26 mouse cellular contexts compared by ENCODE assay signal in the genomic region with DNA sequence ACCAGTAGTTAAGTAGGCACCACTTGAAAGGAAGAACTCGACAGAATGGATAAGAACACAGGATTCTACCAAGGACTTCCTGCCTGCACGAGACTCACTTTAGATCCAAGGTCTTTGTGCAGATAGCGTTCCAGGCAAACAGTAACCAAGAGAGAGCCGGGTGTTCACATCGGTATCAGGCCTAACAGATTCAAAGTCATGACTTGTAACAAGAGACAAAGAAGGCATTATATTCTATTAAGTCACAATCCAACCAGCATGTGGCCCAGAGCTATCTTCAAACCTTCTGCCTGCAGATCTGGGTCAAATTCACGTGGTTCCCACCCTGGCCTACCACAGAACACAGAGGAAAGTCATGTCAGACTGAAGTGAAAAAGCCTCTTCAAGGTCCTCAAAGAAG. TPM values are rescaled to one million over a fixed set of nuclear protein-coding genes. Genes with fewer than 3 reads are reported as not detected.
DNase-seq lines count a peak whose midpoint lies in the region; ATAC-seq and TF ChIP-seq lines count a peak whose summit lies in the region.
"Had no signal": no experiment of that assay in that cellular context is flagged by ENCODE, and none has a peak within 500 bp of the region (broad histone marks: within the 10 kb centered on the region; RNA-seq: fewer than 3 reads in every experiment).

No protein-coding gene starts in this region.

- H3K9me3 ChIP-seq in forebrain, embryonic 10.5 days: no peaks in the 10 kb centered on the region
- no peaks in the 10 kb centered on the region for H3K9me3 ChIP-seq in forebrain, embryonic 16.5 days (ENCODE audit: control insufficient read depth, low read length)
- H3K9me3 ChIP-seq in intestine, embryonic 15.5 days: no peaks in the 10 kb centered on the region
- no peaks in the 10 kb centered on the region for H3K9me3 ChIP-seq in intestine, postnatal 0 days (ENCODE audit: control insufficient read depth)
- H3K9me3 ChIP-seq in hindbrain, postnatal 0 days (ENCODE audit: low read length): no peaks in the 10 kb centered on the region
- H3K9me3 ChIP-seq: embryonic facial prominence, embryonic 13.5 days; embryonic facial prominence, embryonic 15.5 days; forebrain, embryonic 13.5 days; forebrain, embryonic 15.5 days; G1E had no signal

- H3K4me3 ChIP-seq in forebrain, embryonic 10.5 days: no peak overlapping the region
- H3K4me3 ChIP-seq in forebrain, embryonic 16.5 days (replicated peaks; ENCODE audit: low read length): no peak overlapping the region
- H3K4me3 ChIP-seq in intestine, embryonic 15.5 days (replicated peaks): no peak overlapping the region
- H3K4me3 ChIP-seq in intestine, postnatal 0 days (ENCODE audit: low read depth, low read length): no peak overlapping the region
- H3K4me3 ChIP-seq in hindbrain, postnatal 0 days (ENCODE audit: low read length): no peak overlapping the region
- H3K4me3 ChIP-seq: embryonic facial prominence, embryonic 13.5 days; embryonic facial prominence, embryonic 15.5 days; erythroblast, embryonic 14.5 days; forebrain, embryonic 13.5 days; forebrain, embryonic 15.5 days had no signal

- H3K9ac ChIP-seq in forebrain, embryonic 16.5 days (replicated peaks; ENCODE audit: low read depth, low read length): no peak overlapping the region
- H3K9ac ChIP-seq in intestine, embryonic 15.5 days: no peak overlapping the region
- no peak overlapping the region for H3K9ac ChIP-seq in intestine, postnatal 0 days (ENCODE audit: low read depth, low read length)
- H3K9ac ChIP-seq in hindbrain, postnatal 0 days (replicated peaks; ENCODE audit: low read length): no peak overlapping the region
- H3K9ac ChIP-seq: embryonic facial prominence, embryonic 13.5 days; embryonic facial prominence, embryonic 15.5 days; forebrain, embryonic 13.5 days; forebrain, embryonic 15.5 days had no signal

- no peak for DNase-seq in forebrain, embryonic 10.5 days (ENCODE audit: extremely low spot score, low spot score)
- DNase-seq in hindbrain, postnatal 0 days (ENCODE audit: low spot score): no peak
- no peak for DNase-seq in left cerebral cortex, adult 8-10 months (ENCODE audit: low spot score in 2 of 2)
- DNase-seq: adrenal gland, adult 8-10 months; adrenal gland, postnatal 25 days; B cell, adult 2 months; cerebellum, adult 11 months; cerebellum, adult 18-20 months; cerebellum, adult 8-10 months; cerebellum, adult 9-11 months; cerebellum, postnatal 14 days; cerebellum, postnatal 36 days; embryo, embryonic 11 days had no signal

- no peak for TF ChIP-seq CTCF in intestine, postnatal 0 days (IDR thresholded peaks at IDR 0.05; ENCODE audit: low read depth)
- TF ChIP-seq CTCF in hindbrain, postnatal 0 days (IDR thresholded peaks at IDR 0.05; ENCODE audit: low read depth): no peak

- H3K36me3 ChIP-seq in forebrain, embryonic 10.5 days (replicated peaks): no peaks in the 10 kb centered on the region
- H3K36me3 ChIP-seq in forebrain, embryonic 16.5 days (ENCODE audit: control insufficient read depth, insufficient read depth): no peaks in the 10 kb centered on the region
- no peaks in the 10 kb centered on the region for H3K36me3 ChIP-seq in intestine, embryonic 15.5 days
- H3K36me3 ChIP-seq in intestine, postnatal 0 days (ENCODE audit: control insufficient read depth, insufficient read depth): no peaks in the 10 kb centered on the region; the same call in 1 of the 2 replicates
- H3K36me3 ChIP-seq in hindbrain, postnatal 0 days (ENCODE audit: insufficient read depth, low read length): no peaks in the 10 kb centered on the region
- H3K36me3 ChIP-seq: embryonic facial prominence, embryonic 13.5 days; embryonic facial prominence, embryonic 15.5 days; forebrain, embryonic 15.5 days; G1E had no signal

- 0 out of 2 replicates have a peak overlapping the region, but pooled peaks have one; percentile 22 for H3K27ac ChIP-seq in forebrain, embryonic 10.5 days
- no peak overlapping the region for H3K27ac ChIP-seq in forebrain, embryonic 16.5 days (ENCODE audit: low read length)
- 0 out of 2 replicates have a peak overlapping the region, but pooled peaks have one; percentile 6 for H3K27ac ChIP-seq in intestine, embryonic 15.5 days
- H3K27ac ChIP-seq in intestine, postnatal 0 days (ENCODE audit: low read depth, low read length): 0 out of 2 replicates have a peak overlapping the region, but pooled peaks have one; percentile 21
- H3K27ac ChIP-seq in hindbrain, postnatal 0 days: no peak overlapping the region
- H3K27ac ChIP-seq: embryonic facial prominence, embryonic 13.5 days; embryonic facial prominence, embryonic 15.5 days; forebrain, embryonic 13.5 days; forebrain, embryonic 15.5 days had no signal

- WGBS in forebrain, embryonic 10.5 days: 81% methylated on average over 6 of the region's 6 CpGs
- 68% methylated on average over 6 of the region's 6 CpGs for whole genome bisulfite sequencing in forebrain, embryonic 16.5 days
- 54% methylated on average over 6 of the region's 6 CpGs for WGBS in intestine, embryonic 15.5 days
- 41% methylated on average over 6 of the region's 6 CpGs for WGBS in intestine, postnatal 0 days
- 70% methylated on average over 6 of the region's 6 CpGs for WGBS in hindbrain, postnatal 0 days

- no peak overlapping the region for H3K4me2 ChIP-seq in forebrain, embryonic 16.5 days (ENCODE audit: low read length)
- no peak overlapping the region for H3K4me2 ChIP-seq in intestine, embryonic 15.5 days (replicated peaks)
- H3K4me2 ChIP-seq in intestine, postnatal 0 days (replicated peaks; ENCODE audit: low read depth): no peak overlapping the region
- H3K4me2 ChIP-seq in hindbrain, postnatal 0 days (ENCODE audit: low read depth, low read length): no peak overlapping the region
- H3K4me2 ChIP-seq: embryonic facial prominence, embryonic 13.5 days; embryonic facial prominence, embryonic 15.5 days; forebrain, embryonic 13.5 days; forebrain, embryonic 15.5 days had no signal

- H3K27me3 ChIP-seq in forebrain, embryonic 10.5 days (ENCODE audit: poor library complexity, severe bottlenecking): peaks cover 38% of the 10 kb centered on the region
- peaks cover 2% of the 10 kb centered on the region; the same call in 1 of the 2 replicates for H3K27me3 ChIP-seq in forebrain, embryonic 16.5 days (replicated peaks; ENCODE audit: control insufficient read depth, insufficient read depth, low read length)
- H3K27me3 ChIP-seq in intestine, embryonic 15.5 days (replicated peaks): peaks cover 9% of the 10 kb centered on the region; the same call in 1 of the 2 replicates
- no peaks in the 10 kb centered on the region for H3K27me3 ChIP-seq in intestine, postnatal 0 days (replicated peaks; ENCODE audit: control insufficient read depth, insufficient read depth, low read length)
- 0 out of 2 replicates have a peak, but pooled peaks cover 8% of the 10 kb centered on the region for H3K27me3 ChIP-seq in hindbrain, postnatal 0 days (ENCODE audit: insufficient read depth, low read length)
- H3K27me3 ChIP-seq: Patski had no signal

- peaks cover 26% of the 10 kb centered on the region for H3K4me1 ChIP-seq in forebrain, embryonic 10.5 days
- peaks cover 9% of the 10 kb centered on the region for H3K4me1 ChIP-seq in forebrain, embryonic 16.5 days (replicated peaks; ENCODE audit: control insufficient read depth, insufficient read depth, low read length)
- H3K4me1 ChIP-seq in intestine, embryonic 15.5 days (replicated peaks): peaks cover 14% of the 10 kb centered on the region
- no peaks in the 10 kb centered on the region; the same call in 1 of the 2 replicates for H3K4me1 ChIP-seq in intestine, postnatal 0 days (replicated peaks; ENCODE audit: control insufficient read depth, insufficient read depth, low read length)
- H3K4me1 ChIP-seq in hindbrain, postnatal 0 days (ENCODE audit: insufficient read depth, low read length): 0 out of 2 replicates have a peak, but pooled peaks cover 5% of the 10 kb centered on the region

- no peak for ATAC-seq in forebrain, embryonic 16.5 days
- no peak for ATAC-seq in intestine, embryonic 15.5 days
- ATAC-seq in intestine, postnatal 0 days: no peak
- ATAC-seq in hindbrain, postnatal 0 days: no peak
- ATAC-seq: activated CD4-positive, CD25-positive, alpha-beta regulatory T cell, adult 4 months; CD4-positive, CD25-positive, alpha-beta regulatory T cell, adult 4 months; forebrain, embryonic 13.5 days; forebrain, embryonic 15.5 days; Patski had no signal

RNA-seq across cellular contexts. Expression of a gene that starts 4.7 kb away (rescaled TPM):
- polyA plus RNA-seq in forebrain, embryonic 10.5 days (2016; fragmentation: Nextera tagmentation; extraction: Ambion mirVana): 20.1 and 20.8 TPM in 2 replicates
- polyA plus RNA-seq in forebrain, embryonic 16.5 days (2015; fragmentation: Nextera tagmentation; extraction: Ambion mirVana): 17.9 and 18.1 TPM in 2 replicates
- polyA plus RNA-seq in intestine, embryonic 15.5 days (2015; fragmentation: Nextera tagmentation; extraction: Ambion mirVana): 21.5 and 25.7 TPM in 2 replicates
- polyA plus RNA-seq in intestine, postnatal 0 days (2015; fragmentation: Nextera tagmentation; extraction: Ambion mirVana): 24.0 and 25.0 TPM in 2 replicates
- total RNA-seq in hindbrain, postnatal 0 days (2014; rRNA removed): 42.1 and 50.8 TPM in 2 replicates
- 10.7 and 11.9 TPM in 2 replicates for polyA plus RNA-seq in hindbrain, postnatal 0 days (2015; fragmentation: Nextera tagmentation; extraction: Ambion mirVana)
- total RNA-seq in left cerebral cortex, adult 8-10 months (2022): 10 to 100 TPM; 11.1 to 15.8 (median 14.0) TPM

RNA-seq across cellular contexts. Expression of a gene that starts 30.6 kb away (rescaled TPM):
- 0.11 and 0.19 TPM in 2 replicates for polyA plus RNA-seq in forebrain, embryonic 10.5 days (2016; fragmentation: Nextera tagmentation; extraction: Ambion mirVana)
- 0.66 and 0.84 TPM in 2 replicates for polyA plus RNA-seq in forebrain, embryonic 16.5 days (2015; fragmentation: Nextera tagmentation; extraction: Ambion mirVana)
- 0.23 and 0.49 TPM in 2 replicates for polyA plus RNA-seq in intestine, embryonic 15.5 days (2015; fragmentation: Nextera tagmentation; extraction: Ambion mirVana)
- polyA plus RNA-seq in intestine, postnatal 0 days (2015; fragmentation: Nextera tagmentation; extraction: Ambion mirVana): 0.10 and 0.26 TPM in 2 replicates
- total RNA-seq in hindbrain, postnatal 0 days (2014; rRNA removed): 0.07 and 0.47 TPM in 2 replicates
- polyA plus RNA-seq in hindbrain, postnatal 0 days (2015; fragmentation: Nextera tagmentation; extraction: Ambion mirVana): 0.48 and 0.49 TPM in 2 replicates
- total RNA-seq in left cerebral cortex, adult 8-10 months (2022): 1 to 10 TPM in 1 of 4 experiments, under 1 TPM in 3; 0.55 to 1.4 (median 0.73) TPM
- polyA plus RNA-seq: activated CD4-positive, CD25-positive, alpha-beta regulatory T cell, adult 4 months; CD4-positive, CD25-positive, alpha-beta regulatory T cell, adult 4 months; forebrain, embryonic 11.5 days; G1E had no signal

Comparison
In these comparisons a context has a peak if more than half of its experiments do, and no peak if none do; other contexts are left out.
1. H3K27ac ChIP-seq: peak in forebrain, embryonic 10.5 days (single experiment), intestine, embryonic 15.5 days (single experiment) and intestine, postnatal 0 days (single experiment); none in forebrain, embryonic 16.5 days (single experiment) and hindbrain, postnatal 0 days (single experiment).